Mouse (Mus musculus) CH12.LX (cell line): ENCODE data around the gene Metap2. TPM values are rescaled to one million over a fixed set of nuclear protein-coding genes. Genes with fewer than 3 reads are reported as not detected.

Source experiments
- DNase-seq: peaks from one replicate; pipeline ENCODE4 v3.0.0-alpha.2; 2013; ENCODE audit errors: extremely low read depth
- H3K27ac ChIP-seq: 2 replicates; pipeline ENCODE4 v1.5.1; 2012; ENCODE audit warnings: low read depth, mild to moderate bottlenecking, control low read depth, moderate library complexity; ENCODE audit not compliant: insufficient read depth
- H3K27me3 ChIP-seq: replicated peaks from 2 replicates; pipeline ENCODE3; 2012; ENCODE audit warnings: inconsistent platforms
- H3K36me3 ChIP-seq, 2 experiments: replicated peaks in 1 of 2; 2 replicates each; pipeline versions ENCODE3 to v1.6.1; 2012; ENCODE audit warnings: inconsistent platforms in 1 of 2, low read length in 1 of 2, mild to moderate bottlenecking in 1 of 2, mixed read lengths in 1 of 2, moderate library complexity in 1 of 2; ENCODE audit not compliant: control insufficient read depth in 1 of 2, insufficient read depth in 1 of 2
- H3K4me1 ChIP-seq, 2 experiments: 2 replicates each; pipeline ENCODE4 v1.6.1; 2012; ENCODE audit warnings: inconsistent platforms in 1 of 2, moderate library complexity in 1 of 2; ENCODE audit not compliant: insufficient read depth in 2 of 2, control insufficient read depth in 1 of 2
- H3K4me2 ChIP-seq: 2 replicates; pipeline ENCODE4 v1.6.1; 2012; ENCODE audit warnings: low read depth, mild to moderate bottlenecking, control low read depth; ENCODE audit not compliant: poor library complexity, insufficient read depth, severe bottlenecking
- H3K4me3 ChIP-seq, 3 experiments: fragments of 150-350 bp in 1 of 3; sonication (generic) in 1 of 3; replicated peaks in 1 of 3; 2 replicates each; pipeline versions ENCODE3 to v1.5.1; 2011 to 2012; ENCODE audit warnings: low read depth in 2 of 3, low read length in 2 of 3, mild to moderate bottlenecking in 2 of 3, moderate library complexity in 2 of 3, control low read depth in 1 of 3, improper control_type of control experiment in 1 of 3, inconsistent platforms in 1 of 3, mixed read lengths in 1 of 3; ENCODE audit not compliant: poor library complexity in 1 of 3
- H3K79me2 ChIP-seq: replicated peaks from 2 replicates; pipeline ENCODE4 v1.6.1; 2012; ENCODE audit warnings: mild to moderate bottlenecking, moderate library complexity; ENCODE audit not compliant: control insufficient read depth, poor library complexity, insufficient read depth, severe bottlenecking; ENCODE audit errors: extremely low read depth
- H3K9ac ChIP-seq: 2 replicates; pipeline ENCODE4 v1.6.1; 2012; ENCODE audit warnings: low read depth, mild to moderate bottlenecking, control low read depth, moderate library complexity; ENCODE audit not compliant: insufficient read depth
- H3K9me3 ChIP-seq: replicated peaks from 2 replicates; pipeline ENCODE3; 2012; ENCODE audit warnings: low read length, inconsistent platforms, mixed read lengths
- CHD1 ChIP-seq: IDR thresholded peaks from 2 replicates; pipeline ENCODE4 v1.6.1; 2012; ENCODE audit warnings: low read depth, low read length, improper control_type of control experiment, inconsistent platforms
- CHD2 ChIP-seq: IDR thresholded peaks from 2 replicates; pipeline ENCODE4 v1.6.1; 2011; ENCODE audit warnings: low read length, improper control_type of control experiment
- CTCF ChIP-seq, 2 experiments: IDR thresholded peaks in 1 of 2; conservative IDR thresholded peaks in 1 of 2; 2 replicates each; pipeline ENCODE4 v1.5.1; 2011 to 2012; ENCODE audit warnings: low read depth in 2 of 2, low read length in 2 of 2, improper control_type of control experiment in 1 of 2, inconsistent platforms in 1 of 2, mild to moderate bottlenecking in 1 of 2, moderate library complexity in 1 of 2
- E2F4 ChIP-seq: IDR thresholded peaks from 2 replicates; pipeline ENCODE4 v1.6.1; 2011; ENCODE audit warnings: low read depth, low read length, improper control_type of control experiment; ENCODE audit not compliant: insufficient replicate concordance
- ELF1 ChIP-seq: IDR thresholded peaks from 2 replicates; pipeline ENCODE4 v1.6.1; 2014; ENCODE audit warnings: low read depth, mild to moderate bottlenecking, inconsistent platforms, low read length, improper control_type of control experiment
- HCFC1 ChIP-seq: IDR thresholded peaks from 2 replicates; pipeline ENCODE4 v1.6.1; 2012; ENCODE audit warnings: low read depth, mild to moderate bottlenecking, inconsistent platforms, low read length, improper control_type of control experiment
- IRF4 ChIP-seq: IDR thresholded peaks from 2 replicates; pipeline ENCODE4 v1.6.1; 2014; ENCODE audit warnings: low read depth, mild to moderate bottlenecking, inconsistent platforms, low read length, improper control_type of control experiment
- JUND ChIP-seq: conservative IDR thresholded peaks from 2 replicates; pipeline ENCODE4 v1.6.1; 2011; ENCODE audit warnings: low read depth, low read length, improper control_type of control experiment
- KAT2A ChIP-seq: IDR thresholded peaks from 2 replicates; pipeline ENCODE4 v1.6.1; 2012; ENCODE audit warnings: low read length, improper control_type of control experiment, inconsistent platforms; ENCODE audit not compliant: insufficient replicate concordance
- MAFK ChIP-seq: IDR thresholded peaks from 2 replicates; pipeline ENCODE4 v1.6.1; 2011; ENCODE audit warnings: low read length, improper control_type of control experiment; ENCODE audit not compliant: insufficient replicate concordance
- MYC ChIP-seq: IDR thresholded peaks from 2 replicates; pipeline ENCODE4 v1.6.1; 2011; ENCODE audit warnings: low read depth, mild to moderate bottlenecking, improper control_type of control experiment, low read length
- NELFE ChIP-seq: IDR thresholded peaks from 2 replicates; pipeline ENCODE4 v1.6.1; 2011; ENCODE audit warnings: low read depth, low read length, improper control_type of control experiment
- RCOR1 ChIP-seq: conservative IDR thresholded peaks from 2 replicates; pipeline ENCODE4 v1.6.1; 2012; ENCODE audit warnings: low read depth, mild to moderate bottlenecking, inconsistent platforms, low read length, improper control_type of control experiment
- SIN3A ChIP-seq: IDR thresholded peaks from 2 replicates; pipeline ENCODE4 v1.6.1; 2012; ENCODE audit warnings: low read length, improper control_type of control experiment, inconsistent platforms
- SMC3 ChIP-seq: IDR thresholded peaks from 2 replicates; pipeline ENCODE4 v1.6.1; 2011; ENCODE audit warnings: low read depth, low read length, improper control_type of control experiment
- UBTF ChIP-seq: IDR thresholded peaks from 2 replicates; pipeline ENCODE4 v1.6.1; 2012; ENCODE audit warnings: low read depth, mild to moderate bottlenecking, inconsistent platforms, low read length, improper control_type of control experiment, moderate library complexity
- ZC3H11A ChIP-seq: IDR thresholded peaks from 2 replicates; pipeline ENCODE4 v1.6.1; 2012; ENCODE audit warnings: low read depth, mild to moderate bottlenecking, inconsistent platforms, low read length, improper control_type of control experiment
- dilution Hi-C: fragments of 300-500 bp; cut with MboI; formaldehyde crosslinking; loops from 2 replicates; pipeline ENCODE4 v1.14.3; 2020; ENCODE audit warnings: low sequenced_read_pairs; ENCODE audit not compliant: extremely low pct_unique_long_range_greater_than_20kb, extremely low pct_ligation_motif_present
- in situ Hi-C: fragments of 300-500 bp; cut with MboI; formaldehyde crosslinking; loops from 3 replicates; pipeline ENCODE4 v1.14.3; 2019; ENCODE audit warnings: low sequenced_read_pairs, low pct_ligation_motif_present, low pct_unique_long_range_greater_than_20kb, mixed read lengths
- polyA plus RNA-seq: library from polyadenylated mRNA; unstranded; fragments of >175 nt; gene quantifications from 2 replicates; pipeline ENCODE4 v1.2.1, GENCODE M21; 2012; ENCODE audit warnings: low read depth; ENCODE audit not compliant: insufficient read length
- total RNA-seq, 2 experiments: library from RNA; depleted of rRNA; stranded (reverse); fragments of 300-350 nt in 1 of 2; fragments of >200 nt in 1 of 2; gene quantifications; 2 replicates each; pipeline ENCODE4 v1.2.3; 2012 to 2014

The Metap2 gene
- total and polyA plus RNA-seq, 3 experiments = 183 to 710 (median 211) TPM

DNA sequence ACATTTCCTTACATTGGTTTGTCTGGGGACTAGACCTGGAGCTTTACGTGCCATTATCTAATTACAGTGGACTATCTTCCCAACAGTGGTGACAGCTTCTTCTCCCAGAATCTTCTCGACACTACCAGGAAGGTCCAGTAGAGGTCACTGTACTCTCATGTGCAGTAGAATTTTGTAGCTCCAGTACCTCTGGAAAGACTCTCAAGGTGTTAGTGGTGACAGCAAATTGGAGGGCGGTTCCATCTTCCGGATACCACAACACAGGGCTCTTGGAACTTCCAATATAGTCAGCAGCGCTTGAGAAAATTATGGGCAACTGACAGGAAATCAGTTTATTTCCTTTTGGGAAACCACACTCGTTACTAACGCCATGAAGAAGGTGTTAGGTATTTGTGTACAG is 78.2 kb downstream of the Metap2 start:
- H3K4me2 ChIP-seq = peak overlapping the region; percentile 79; the same call in 1 of the 2 replicates
- H3K9ac ChIP-seq = no peak overlapping the region
- no peaks in the 10 kb centered on the region for H3K79me2 ChIP-seq
- peaks cover 5% of the 10 kb centered on the region for H3K9me3 ChIP-seq
- H3K27ac ChIP-seq = peak overlapping the region; percentile 57
- in situ Hi-C loops = loop anchor here (25.0 kb wide), 1 partner anchor 756 kb away; no protein-coding TSS in a partner anchor
- no peak overlapping the region for H3K4me3 ChIP-seq
- peak; percentile 84 for DNase-seq
- no peaks in the 10 kb centered on the region for H3K36me3 ChIP-seq
- TF ChIP-seq SMC3 = peak; percentile 87
- TF ChIP-seq JUND = 0 out of 2 replicates have a peak, but pooled peaks have one; percentile 26
- TF ChIP-seq NELFE = no peak
- peak; percentile 45; the same call in 1 of the 2 replicates for TF ChIP-seq IRF4
- TF ChIP-seq MAFK = no peak
- peak; percentile 78 for TF ChIP-seq ZC3H11A
- TF ChIP-seq RCOR1 = no peak
- TF ChIP-seq CTCF (conservative IDR thresholded peaks at IDR 0.05 in 1 of 2, IDR thresholded peaks at IDR 0.05 in 1 of 2; ENCODE audit: low read depth in 2 of 2, low read length in 2 of 2) = peak; percentile 86 to 96
- no peak for TF ChIP-seq E2F4
- no peak for TF ChIP-seq HCFC1
- no peak for TF ChIP-seq CHD1
- no peak for TF ChIP-seq UBTF
- peak; percentile 83; the same call in 1 of the 2 replicates for TF ChIP-seq SIN3A
- 0 out of 2 replicates have a peak, but pooled peaks have one; percentile 43 for TF ChIP-seq MYC
- peak; percentile 65 for TF ChIP-seq ELF1
- TF ChIP-seq KAT2A = no peak
- peaks cover 0 to 24% of the 10 kb centered on the region in 2 experiments; a peak in 2 of 4 replicates for H3K4me1 ChIP-seq
- dilution Hi-C loops = no loop called here
- H3K27me3 ChIP-seq = no peaks in the 10 kb centered on the region

DNA sequence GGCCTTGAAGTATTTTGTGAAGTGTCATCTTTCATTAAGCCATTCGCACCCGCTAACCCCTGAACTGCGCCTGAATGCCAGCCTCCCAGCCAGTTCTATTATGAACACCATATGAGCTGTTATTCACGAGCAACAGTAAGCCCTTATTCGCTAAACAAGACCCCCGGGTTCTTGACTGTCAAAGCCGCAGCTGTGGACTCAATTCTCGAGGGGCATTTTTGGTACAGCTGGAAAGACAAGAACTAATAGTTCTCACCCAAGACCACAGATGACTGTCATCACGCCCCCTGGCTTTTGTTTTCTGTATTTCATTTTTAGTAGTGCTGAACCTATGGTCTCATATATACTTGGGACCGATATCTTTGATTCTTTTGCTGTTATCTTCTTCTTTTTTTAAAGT is 83.1 kb downstream of the Metap2 start:
- Histone ChIP-seq H3K4me3 (no peak overlapping the region), H3K36me3 (no peaks in the 10 kb centered on the region), H3K4me2 (peak overlapping the region; percentile 56; the same call in 1 of the 2 replicates), H3K27me3 (no peaks in the 10 kb centered on the region), H3K9me3 (peaks cover 3% of the 10 kb centered on the region), H3K4me1 (peaks cover 0 to 5% of the 10 kb centered on the region in 2 experiments; a peak in 2 of 4 replicates), H3K9ac (no peak overlapping the region), H3K79me2 (no peaks in the 10 kb centered on the region), H3K27ac (no peak overlapping the region)
- dilution Hi-C loops (no loop called here), in situ Hi-C loops (loop anchor here (5.0 to 25.0 kb wide), 2 partner anchors 221 to 751 kb away; no protein-coding TSS in a partner anchor)
- TF ChIP-seq CTCF (conservative IDR thresholded peaks at IDR 0.05 in 1 of 2, IDR thresholded peaks at IDR 0.05 in 1 of 2; ENCODE audit: low read depth in 2 of 2, low read length in 2 of 2) (peak in 1 of 2 experiments; percentile 52; a peak in 2 of 4 replicates), CHD2 (no peak)
- DNase-seq = no peak
